Mouse (Mus musculus): ENCODE results near the gene Gm43518. TPM values are rescaled to one million over a fixed set of nuclear protein-coding genes. Genes with fewer than 3 reads are reported as not detected.

The Gm43518 gene
- polyA plus RNA-seq, 1 experiment from 2014 or later = 3.9 TPM

DNA sequence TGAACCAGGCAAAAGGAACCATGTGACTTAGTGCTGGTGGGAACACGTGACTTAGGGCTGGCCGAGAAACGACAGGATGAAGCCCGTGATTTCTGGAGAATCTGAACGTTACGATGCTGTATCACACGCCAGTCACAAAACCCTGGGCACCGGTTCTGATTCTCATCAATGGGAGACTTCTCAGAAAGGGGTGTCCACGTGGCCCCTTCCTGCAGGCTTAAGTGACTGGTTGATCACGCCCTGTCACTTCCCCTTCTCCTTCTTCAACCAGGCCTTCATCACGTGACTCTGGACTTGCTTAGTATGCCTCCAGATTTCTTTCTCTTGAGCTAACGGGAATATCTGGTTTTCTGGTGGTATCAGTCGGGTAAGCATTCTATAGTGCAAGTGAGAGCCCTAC lies 29.9 kb upstream of the Gm43518 start:
- WGBS = 81% methylated on average over 13 of the region's 13 CpGs
- Histone ChIP-seq H3K9ac (no peak overlapping the region), H3K27me3 (no peaks in the 10 kb centered on the region), H3K4me1 (no peaks in the 10 kb centered on the region), H3K4me2 (no peak overlapping the region), H3K4me3 (no peak overlapping the region), H3K27ac (no peak overlapping the region), H3K9me3 (no peaks in the 10 kb centered on the region), H3K36me3 (no peaks in the 10 kb centered on the region)
- no peak for ATAC-seq (ENCODE audit: insufficient number of reproducible peaks, insufficient read depth, low FRiP score, low TSS enrichment, low read depth)

GRCm38 (mm10) chr5:123904059-123904672 lies 23.1 kb upstream of the Gm43518 start:
- H3K36me3 ChIP-seq = peaks cover 10% of the 10 kb centered on the region
- no peak overlapping the region for H3K4me2 ChIP-seq
- ATAC-seq (ENCODE audit: insufficient number of reproducible peaks, insufficient read depth, low FRiP score, low TSS enrichment, low read depth) = no peak
- 68% methylated on average over 11 of the region's 11 CpGs for WGBS
- no peak overlapping the region for H3K27ac ChIP-seq
- H3K4me1 ChIP-seq = peaks cover 16% of the 10 kb centered on the region
- H3K9me3 ChIP-seq = no peaks in the 10 kb centered on the region
- no peak overlapping the region for H3K4me3 ChIP-seq
- no peak overlapping the region for H3K9ac ChIP-seq
- H3K27me3 ChIP-seq = no peaks in the 10 kb centered on the region

GRCm38 (mm10) chr5:123906146-123906975 lies 20.9 kb upstream of the Gm43518 start:
- Histone ChIP-seq H3K36me3 (peaks cover 31% of the 10 kb centered on the region), H3K27ac (no peak overlapping the region), H3K9me3 (no peaks in the 10 kb centered on the region), H3K4me2 (peak overlapping the region; percentile 45), H3K9ac (no peak overlapping the region), H3K4me3 (peak overlapping the region; percentile 96), H3K4me1 (peaks cover 20% of the 10 kb centered on the region), H3K27me3 (no peaks in the 10 kb centered on the region)
- 71% methylated on average over 17 of the region's 17 CpGs for WGBS
- ATAC-seq (ENCODE audit: insufficient number of reproducible peaks, insufficient read depth, low FRiP score, low TSS enrichment, low read depth) = no peak

DNA sequence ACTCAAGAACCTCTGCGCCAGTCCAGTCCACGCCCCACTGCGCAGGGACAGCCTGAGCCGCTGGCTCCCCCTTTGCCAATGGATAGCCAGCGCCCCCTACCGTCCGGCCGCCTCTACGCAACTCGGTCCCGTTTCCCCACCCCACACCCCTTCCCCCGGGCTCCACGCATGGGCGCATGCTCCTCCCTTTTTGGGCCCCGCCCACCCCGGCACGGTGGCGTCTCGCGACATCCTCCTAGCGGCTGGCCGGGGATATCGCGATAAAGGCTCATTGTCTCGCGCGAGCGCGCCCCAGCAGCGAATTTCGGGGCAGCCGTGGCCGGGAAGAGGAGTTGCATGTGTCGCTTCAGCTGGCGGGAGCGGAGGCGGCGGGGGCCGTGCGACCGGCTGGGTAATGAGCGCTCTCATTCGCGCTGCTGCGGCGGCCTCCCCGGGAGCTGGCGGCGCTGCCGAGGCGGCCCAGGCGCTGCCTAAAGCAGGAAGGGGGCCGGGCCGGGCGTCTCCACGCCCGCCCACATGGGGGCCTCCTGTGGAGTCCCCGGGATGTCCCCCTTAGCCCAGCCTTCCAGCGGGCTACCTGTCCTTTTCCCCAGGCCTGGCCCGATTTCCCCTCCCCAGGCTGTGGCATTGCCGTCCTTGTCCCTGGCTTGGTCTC lies 20.1 kb upstream of the Gm43518 start, which contains the start of gene Denr:
Gene Denr, plus strand, starts transcription at position 200 of the 655 bp plus-strand sequence.
- peaks cover 33% of the 10 kb centered on the region for H3K36me3 ChIP-seq
- under 1% methylated on average over 60 of the region's 61 CpGs for WGBS
- peak within 1 kb of the TSS; percentile 99 for H3K9ac ChIP-seq
- peak within 1 kb of the TSS; percentile 87 for H3K27ac ChIP-seq
- ATAC-seq (ENCODE audit: insufficient number of reproducible peaks, insufficient read depth, low FRiP score, low TSS enrichment, low read depth) = peak; percentile 88
- no peaks in the 10 kb centered on the region for H3K9me3 ChIP-seq
- peak within 1 kb of the TSS; percentile 96 for H3K4me3 ChIP-seq
- peak within 1 kb of the TSS; percentile 94 for H3K4me2 ChIP-seq
- peaks cover 20% of the 10 kb centered on the region for H3K4me1 ChIP-seq
- H3K27me3 ChIP-seq = no peaks in the 10 kb centered on the region

DNA sequence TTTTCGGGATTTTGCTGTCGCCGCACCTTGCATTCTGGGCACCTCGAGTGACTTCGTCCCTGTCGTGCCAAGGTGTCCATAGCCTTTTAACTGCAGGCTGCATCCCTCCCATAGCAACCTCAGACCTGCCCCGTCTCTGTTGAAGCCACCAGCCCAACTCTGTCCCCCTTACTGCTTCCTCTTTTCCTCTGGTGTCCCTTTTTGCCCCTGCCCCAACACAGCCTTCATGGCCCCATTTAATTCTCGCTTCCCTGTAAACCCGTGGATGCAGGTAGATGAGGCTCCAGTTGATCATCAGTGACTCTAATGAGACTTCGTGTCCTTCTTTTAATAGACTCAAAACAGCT lies 19.6 kb upstream of the Gm43518 start:
- no peak for ATAC-seq (ENCODE audit: insufficient number of reproducible peaks, insufficient read depth, low FRiP score, low TSS enrichment, low read depth)
- Histone ChIP-seq H3K36me3 (peaks cover 38% of the 10 kb centered on the region), H3K4me3 (peak overlapping the region; percentile 96), H3K27me3 (no peaks in the 10 kb centered on the region), H3K9ac (peak overlapping the region; percentile 99), H3K27ac (peak overlapping the region; percentile 87), H3K9me3 (no peaks in the 10 kb centered on the region), H3K4me2 (peak overlapping the region; percentile 94), H3K4me1 (peaks cover 20% of the 10 kb centered on the region)
- WGBS = 4% methylated on average over 10 of the region's 10 CpGs

DNA sequence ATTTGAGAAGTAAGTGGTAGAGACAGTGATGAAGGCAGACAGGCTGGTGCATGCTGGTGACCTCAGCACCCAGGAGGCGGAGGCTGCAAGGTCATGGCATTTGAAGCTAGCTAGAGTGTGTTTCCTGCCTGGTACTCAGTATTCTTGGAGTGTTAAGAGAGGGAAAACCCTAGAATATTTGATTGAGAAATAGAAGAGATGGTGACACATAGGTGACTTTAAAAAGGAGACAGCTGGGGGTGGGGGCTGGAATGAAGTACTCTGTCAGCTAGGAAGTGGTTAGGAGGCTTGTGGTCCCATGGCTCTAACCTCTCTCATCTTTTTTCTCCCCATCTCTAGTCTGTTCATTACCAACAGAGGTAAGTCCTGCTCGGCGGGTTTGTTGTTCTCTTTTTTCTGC lies 12.4 kb upstream of the Gm43518 start:
- no peak overlapping the region for H3K27ac ChIP-seq
- no peaks in the 10 kb centered on the region for H3K27me3 ChIP-seq
- no peaks in the 10 kb centered on the region for H3K9me3 ChIP-seq
- H3K9ac ChIP-seq = no peak overlapping the region
- peaks cover 84% of the 10 kb centered on the region for H3K36me3 ChIP-seq
- ATAC-seq (ENCODE audit: insufficient number of reproducible peaks, insufficient read depth, low FRiP score, low TSS enrichment, low read depth) = no peak
- WGBS = 87% methylated on average over 3 of the region's 3 CpGs
- H3K4me1 ChIP-seq = no peaks in the 10 kb centered on the region
- no peak overlapping the region for H3K4me3 ChIP-seq
- no peak overlapping the region for H3K4me2 ChIP-seq

DNA sequence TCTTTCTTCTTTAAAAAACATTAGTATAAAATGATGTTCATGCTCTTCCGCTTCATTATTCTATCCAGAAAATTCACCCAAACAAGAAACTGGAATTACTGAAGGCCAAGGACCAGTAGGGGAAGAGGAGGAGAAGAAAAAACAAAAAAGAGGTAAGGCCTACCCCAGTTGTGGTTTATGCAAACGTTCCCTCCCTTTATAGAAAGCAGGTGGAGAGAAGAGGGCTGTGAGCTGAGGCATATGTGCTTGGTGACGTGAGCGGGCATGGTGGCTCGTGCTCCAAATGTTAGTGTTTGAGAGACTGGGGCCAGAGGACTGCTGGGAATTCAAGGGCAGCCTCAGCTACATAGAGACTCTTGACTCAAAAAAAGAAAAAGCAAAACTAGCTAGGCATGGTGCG lies 5.1 kb upstream of the Gm43518 start:
- Histone ChIP-seq H3K27ac (no peak overlapping the region), H3K9me3 (no peaks in the 10 kb centered on the region), H3K27me3 (no peaks in the 10 kb centered on the region), H3K4me2 (no peak overlapping the region), H3K9ac (no peak overlapping the region), H3K4me3 (no peak overlapping the region), H3K4me1 (no peaks in the 10 kb centered on the region), H3K36me3 (peaks cover 92% of the 10 kb centered on the region)
- no peak for ATAC-seq (ENCODE audit: insufficient number of reproducible peaks, insufficient read depth, low FRiP score, low TSS enrichment, low read depth)
- WGBS = 81% methylated on average over 6 of the region's 6 CpGs

DNA sequence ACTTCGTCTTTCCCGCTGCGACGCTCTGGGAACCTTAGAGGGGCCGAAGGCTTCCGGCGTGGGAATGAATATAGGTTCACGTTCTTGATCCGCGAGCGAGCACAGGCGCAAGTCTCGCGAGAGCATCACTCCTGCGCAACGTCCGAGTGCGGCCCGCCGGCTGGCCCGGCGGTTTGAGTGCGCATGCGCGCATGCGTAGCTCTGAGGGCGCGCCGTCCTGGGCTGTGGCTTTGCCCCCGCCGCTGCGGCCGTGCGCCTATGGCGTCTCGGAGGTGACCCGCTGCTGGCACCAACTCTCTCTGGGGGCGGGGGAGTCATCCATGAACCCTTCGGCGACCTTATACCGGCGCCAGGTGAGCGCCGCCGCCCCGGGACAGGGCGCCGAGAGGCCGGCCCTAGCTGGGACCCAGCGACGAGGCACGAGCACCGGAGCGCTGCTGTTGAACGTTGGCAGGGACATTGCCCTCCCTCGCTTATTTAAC lies 3.3 kb downstream of the Gm43518 start, which contains the start of gene Ccdc62:
Gene Ccdc62, plus strand, starts transcription at position 172 of the 482 bp plus-strand sequence.
- Histone ChIP-seq H3K4me1 (peaks cover 11% of the 10 kb centered on the region), H3K27ac (peak within 1 kb of the TSS; percentile 86), H3K9ac (peak within 1 kb of the TSS; percentile 95), H3K9me3 (no peaks in the 10 kb centered on the region), H3K4me3 (peak within 1 kb of the TSS; percentile 71), H3K36me3 (peaks cover 37% of the 10 kb centered on the region), H3K27me3 (no peaks in the 10 kb centered on the region), H3K4me2 (peak within 1 kb of the TSS; percentile 72)
- WGBS = under 1% methylated on average over 56 of the region's 56 CpGs
- peak; percentile 95 for ATAC-seq (ENCODE audit: insufficient number of reproducible peaks, insufficient read depth, low FRiP score, low TSS enrichment, low read depth)

- H3K4me1 ChIP-seq = peaks cover 11% of the 10 kb centered on the region
- no peak for ATAC-seq (ENCODE audit: insufficient number of reproducible peaks, insufficient read depth, low FRiP score, low TSS enrichment, low read depth)
- WGBS = 50% methylated on average over 13 of the region's 13 CpGs
- H3K36me3 ChIP-seq = peaks cover 31% of the 10 kb centered on the region
- no peaks in the 10 kb centered on the region for H3K9me3 ChIP-seq
- no peaks in the 10 kb centered on the region for H3K27me3 ChIP-seq
- peak overlapping the region; percentile 72 for H3K4me2 ChIP-seq
- peak overlapping the region; percentile 86; the same call in 1 of the 2 replicates for H3K27ac ChIP-seq
- H3K4me3 ChIP-seq = peak overlapping the region; percentile 71
- H3K9ac ChIP-seq = peak overlapping the region; percentile 95
These were observed 3.9 kb downstream of the Gm43518 start for GRCm38 (mm10) chr5:123931131-123931530.

DNA sequence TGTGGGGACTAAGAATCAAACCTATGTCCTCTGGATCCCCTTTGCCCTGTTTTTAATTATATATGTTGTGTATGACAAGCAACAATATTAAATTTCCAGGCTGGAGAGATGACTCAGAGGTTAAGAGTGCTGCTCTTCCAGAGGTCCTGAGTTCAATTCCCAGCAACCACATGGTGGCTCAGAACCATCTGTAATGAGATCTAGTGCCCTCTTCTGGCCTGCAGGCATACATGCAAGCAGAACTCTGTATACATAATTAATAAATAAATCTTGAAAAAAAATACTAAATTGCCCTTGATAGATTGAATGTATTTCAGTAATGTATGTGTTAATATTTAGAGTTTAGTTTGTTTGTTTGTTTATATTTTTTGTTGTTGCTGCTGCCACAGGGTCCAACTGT lies 5.7 kb downstream of the Gm43518 start:
- Histone ChIP-seq H3K4me1 (peaks cover 11% of the 10 kb centered on the region), H3K9me3 (no peaks in the 10 kb centered on the region), H3K27me3 (no peaks in the 10 kb centered on the region), H3K9ac (no peak overlapping the region), H3K4me3 (no peak overlapping the region), H3K27ac (no peak overlapping the region), H3K4me2 (no peak overlapping the region), H3K36me3 (peaks cover 13% of the 10 kb centered on the region)
- ATAC-seq (ENCODE audit: insufficient number of reproducible peaks, insufficient read depth, low FRiP score, low TSS enrichment, low read depth) = no peak

GRCm38 (mm10) chr5:123933556-123933955 lies 6.3 kb downstream of the Gm43518 start:
- Histone ChIP-seq H3K27ac (no peak overlapping the region), H3K9ac (no peak overlapping the region), H3K36me3 (peaks cover 7% of the 10 kb centered on the region), H3K4me2 (peak overlapping the region; percentile 27; the same call in 1 of the 2 replicates), H3K4me1 (peaks cover 11% of the 10 kb centered on the region), H3K4me3 (no peak overlapping the region), H3K9me3 (no peaks in the 10 kb centered on the region), H3K27me3 (no peaks in the 10 kb centered on the region)
- WGBS = 74% methylated on average over 12 of the region's 12 CpGs
- ATAC-seq (ENCODE audit: insufficient number of reproducible peaks, insufficient read depth, low FRiP score, low TSS enrichment, low read depth) = no peak

All from embryonic facial prominence, embryonic 13.5 days (tissue).